Mouse (Mus musculus): ENCODE data around the gene Met. TPM values are rescaled to one million over a fixed set of nuclear protein-coding genes. Genes with fewer than 3 reads are reported as not detected.

The Met gene
- polyA plus RNA-seq, 1 experiment from 2014 or later: 13.5 TPM

- Histone ChIP-seq H3K27ac (no peak overlapping the region), H3K36me3 (no peaks in the 10 kb centered on the region), H3K27me3 (replicated peaks) (no peaks in the 10 kb centered on the region), H3K4me3 (replicated peaks) (no peak overlapping the region), H3K4me2 (replicated peaks) (no peak overlapping the region), H3K9me3 (no peaks in the 10 kb centered on the region), H3K9ac (no peak overlapping the region), H3K4me1 (replicated peaks) (0 out of 2 replicates have a peak, but pooled peaks cover 6% of the 10 kb centered on the region)
- no peak for ATAC-seq
- WGBS: 48% methylated on average over 2 of the region's 2 CpGs
These were observed 97.7 kb downstream of the Met start for GRCm38 (mm10) chr6:17561347-17561746.

DNA sequence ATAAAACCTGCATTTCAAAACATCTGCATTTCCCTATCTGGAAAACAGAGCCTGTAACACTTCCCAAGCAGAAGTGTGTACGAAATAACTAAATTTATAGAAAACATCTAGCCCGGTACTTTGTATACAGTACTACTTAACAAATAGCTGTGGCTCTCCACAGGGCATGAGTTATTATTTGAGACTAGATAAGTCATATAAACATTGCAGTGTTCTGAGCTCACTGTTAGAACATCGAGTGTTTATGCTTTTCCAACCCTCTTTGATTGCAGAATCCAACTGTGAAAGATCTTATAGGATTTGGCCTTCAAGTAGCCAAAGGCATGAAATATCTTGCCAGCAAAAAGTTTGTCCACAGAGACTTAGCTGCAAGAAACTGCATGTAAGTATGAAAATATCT is 98.3 kb downstream of the Met start:
- no peak overlapping the region for H3K4me3 ChIP-seq (replicated peaks)
- H3K9me3 ChIP-seq: no peaks in the 10 kb centered on the region
- H3K4me1 ChIP-seq (replicated peaks): 0 out of 2 replicates have a peak, but pooled peaks cover 6% of the 10 kb centered on the region
- H3K4me2 ChIP-seq (replicated peaks): no peak overlapping the region
- ATAC-seq: no peak
- H3K36me3 ChIP-seq: no peaks in the 10 kb centered on the region
- H3K9ac ChIP-seq: no peak overlapping the region
- H3K27ac ChIP-seq: no peak overlapping the region
- no peaks in the 10 kb centered on the region for H3K27me3 ChIP-seq (replicated peaks)
- WGBS: 42% methylated on average over 3 of the region's 3 CpGs

GRCm38 (mm10) chr6:17562472-17563088 is 99.0 kb downstream of the Met start:
- H3K27ac ChIP-seq: 0 out of 2 replicates have a peak overlapping the region, but pooled peaks have one; percentile 44
- 26% methylated on average over 10 of the region's 10 CpGs for WGBS
- no peak for ATAC-seq

DNA sequence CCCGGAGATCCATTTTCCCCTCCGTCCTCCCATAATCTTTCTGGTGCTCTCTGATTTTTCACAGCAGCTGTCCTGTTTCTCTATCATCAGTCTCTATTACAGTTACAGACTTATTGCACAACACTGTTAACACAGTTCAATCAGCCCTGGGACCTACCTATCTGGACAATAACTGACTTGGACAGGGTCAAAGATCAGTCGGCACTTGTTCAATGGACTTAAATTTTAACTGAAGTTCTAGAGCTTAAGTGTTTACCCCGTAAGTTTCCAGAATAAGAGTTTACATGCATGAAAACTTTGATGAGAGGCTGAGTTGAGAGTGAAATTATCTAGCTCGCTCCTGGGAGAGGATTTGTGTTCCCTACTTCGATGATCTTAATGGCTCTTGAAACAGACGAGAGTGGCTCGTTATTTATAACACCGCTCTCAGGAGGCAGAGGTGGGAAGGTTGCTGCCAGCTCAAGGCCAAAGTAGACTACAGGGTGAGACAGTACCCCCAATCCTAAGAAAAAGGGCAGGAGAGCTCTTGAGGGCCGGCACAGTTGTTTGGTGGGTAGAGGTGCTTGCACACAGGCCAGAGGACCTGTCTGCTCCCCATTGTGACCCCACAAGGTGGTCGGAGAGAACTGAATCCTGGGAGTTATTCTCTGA is 105.2 kb downstream of the Met start:
- H3K27ac ChIP-seq: peak overlapping the region; percentile 56; the same call in 1 of the 2 replicates
- H3K4me1 ChIP-seq (replicated peaks): 0 out of 2 replicates have a peak, but pooled peaks cover 2% of the 10 kb centered on the region
- no peaks in the 10 kb centered on the region for H3K36me3 ChIP-seq
- H3K27me3 ChIP-seq (replicated peaks): no peaks in the 10 kb centered on the region
- no peak overlapping the region for H3K9ac ChIP-seq
- ATAC-seq: peak; percentile 93
- H3K4me3 ChIP-seq (replicated peaks): no peak overlapping the region
- H3K4me2 ChIP-seq (replicated peaks): no peak overlapping the region
- 79% methylated on average over 11 of the region's 11 CpGs for WGBS
- no peaks in the 10 kb centered on the region for H3K9me3 ChIP-seq

More at GRCm38 (mm10) chr6:17562472-17563088, 99.0 kb downstream of the Met start:
- Histone ChIP-seq H3K27me3 (replicated peaks) (no peaks in the 10 kb centered on the region), H3K4me3 (replicated peaks) (no peak overlapping the region), H3K36me3 (no peaks in the 10 kb centered on the region), H3K4me1 (replicated peaks) (0 out of 2 replicates have a peak, but pooled peaks cover 6% of the 10 kb centered on the region), H3K9ac (no peak overlapping the region), H3K9me3 (no peaks in the 10 kb centered on the region), H3K4me2 (replicated peaks) (no peak overlapping the region)

DNA sequence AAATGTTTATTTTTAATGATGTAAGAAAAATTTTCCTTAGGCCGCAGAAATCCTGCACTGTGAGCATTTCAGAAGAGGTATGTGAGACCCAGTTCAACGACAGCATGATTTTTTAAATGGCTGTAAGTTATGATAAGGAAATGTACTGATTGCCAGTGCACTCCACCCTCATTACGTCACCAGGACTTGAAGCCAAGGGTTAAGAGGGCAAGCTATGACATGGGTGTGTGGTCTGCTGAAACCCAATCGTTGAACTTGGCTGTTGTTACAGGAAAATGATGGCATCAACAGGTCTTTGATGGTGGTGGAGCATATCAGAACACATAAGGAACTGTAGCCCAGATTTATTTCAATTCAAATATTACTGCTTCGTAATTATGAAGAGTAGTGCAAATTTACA is 109.6 kb downstream of the Met start:
- Histone ChIP-seq H3K27ac (no peak overlapping the region), H3K4me3 (replicated peaks) (no peak overlapping the region), H3K36me3 (no peaks in the 10 kb centered on the region), H3K27me3 (replicated peaks) (no peaks in the 10 kb centered on the region), H3K4me1 (replicated peaks) (0 out of 2 replicates have a peak, but pooled peaks cover 2% of the 10 kb centered on the region), H3K9me3 (no peaks in the 10 kb centered on the region), H3K9ac (no peak overlapping the region), H3K4me2 (replicated peaks) (no peak overlapping the region)
- WGBS: 57% methylated on average over 5 of the region's 5 CpGs
- ATAC-seq: peak; percentile 54

GRCm38 (mm10) chr6:17573732-17574131 is 110.1 kb downstream of the Met start:
- no peak for ATAC-seq
- Histone ChIP-seq H3K36me3 (no peaks in the 10 kb centered on the region), H3K4me2 (replicated peaks) (no peak overlapping the region), H3K9ac (no peak overlapping the region), H3K27me3 (replicated peaks) (no peaks in the 10 kb centered on the region), H3K9me3 (no peaks in the 10 kb centered on the region), H3K27ac (no peak overlapping the region), H3K4me1 (replicated peaks) (no peaks in the 10 kb centered on the region), H3K4me3 (replicated peaks) (no peak overlapping the region)
- WGBS: 83% methylated on average over 2 of the region's 2 CpGs

DNA sequence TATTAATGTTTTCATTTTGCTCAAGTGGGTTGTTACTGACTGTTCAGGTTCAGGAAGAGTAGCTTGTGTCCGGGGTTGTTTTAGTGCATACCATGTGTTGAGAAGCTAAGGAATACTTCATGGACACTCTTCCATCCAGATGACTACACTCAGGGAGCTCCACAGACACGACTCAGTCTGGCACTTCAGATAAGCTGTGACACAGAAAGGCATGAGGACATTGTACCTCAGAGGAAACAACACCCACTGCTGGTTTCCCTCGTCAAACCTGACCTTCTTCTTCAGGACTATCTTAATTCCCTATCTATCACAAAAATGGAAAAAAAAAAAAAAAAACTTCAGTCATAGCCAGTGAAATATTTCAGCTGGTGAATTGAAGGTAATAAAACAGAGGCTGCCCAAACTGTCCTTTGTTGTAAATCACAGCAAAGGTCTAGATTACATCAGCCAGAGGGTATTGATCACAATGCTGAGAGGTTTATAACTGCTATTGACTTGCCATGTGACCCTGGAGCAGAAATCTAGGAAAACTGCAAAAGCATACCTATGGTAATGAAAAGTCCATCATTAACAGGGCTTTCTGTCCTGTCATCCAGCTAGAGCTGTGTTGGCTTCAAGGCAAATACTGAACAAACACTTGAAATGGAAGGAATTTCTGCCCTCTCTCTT is 114.6 kb downstream of the Met start:
- peak; percentile 93 for ATAC-seq
- Histone ChIP-seq H3K9ac (no peak overlapping the region), H3K27ac (no peak overlapping the region), H3K27me3 (replicated peaks) (no peaks in the 10 kb centered on the region), H3K4me2 (replicated peaks) (no peak overlapping the region), H3K36me3 (no peaks in the 10 kb centered on the region), H3K9me3 (no peaks in the 10 kb centered on the region), H3K4me3 (replicated peaks) (no peak overlapping the region), H3K4me1 (replicated peaks) (no peaks in the 10 kb centered on the region)
- WGBS: 39% methylated on average over 3 of the region's 3 CpGs

- ATAC-seq: no peak
- no peaks in the 10 kb centered on the region for H3K4me1 ChIP-seq (replicated peaks)
- WGBS: 89% methylated on average over 3 of the region's 3 CpGs
- H3K4me3 ChIP-seq (replicated peaks): no peak overlapping the region
- H3K27me3 ChIP-seq (replicated peaks): no peaks in the 10 kb centered on the region
- H3K9me3 ChIP-seq: no peaks in the 10 kb centered on the region
- no peak overlapping the region for H3K9ac ChIP-seq
- no peak overlapping the region for H3K27ac ChIP-seq
- no peaks in the 10 kb centered on the region for H3K36me3 ChIP-seq
- H3K4me2 ChIP-seq (replicated peaks): no peak overlapping the region
These were observed 116.7 kb downstream of the Met start for GRCm38 (mm10) chr6:17580349-17580748.

DNA sequence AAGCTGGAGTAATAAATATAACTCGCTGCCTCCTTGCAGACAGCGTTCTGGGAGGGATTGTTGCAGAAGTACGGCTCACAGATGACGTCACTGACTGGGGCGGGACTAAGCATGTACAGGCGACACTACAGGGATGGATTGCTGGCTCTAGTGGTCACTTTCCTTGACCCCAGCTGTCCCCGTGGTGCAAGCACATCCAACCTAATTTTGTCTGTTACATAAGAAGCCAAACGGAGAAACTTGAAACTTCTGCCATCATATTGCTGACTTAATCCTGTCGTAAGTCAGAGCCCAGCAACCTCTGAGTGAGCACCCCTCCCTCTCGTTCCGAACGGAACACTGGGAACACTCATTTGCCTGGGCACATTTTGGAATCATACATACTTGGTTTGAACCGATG is 120.4 kb downstream of the Met start:
- H3K36me3 ChIP-seq: no peaks in the 10 kb centered on the region
- WGBS: 14% methylated on average over 13 of the region's 13 CpGs
- no peak overlapping the region for H3K27ac ChIP-seq
- H3K27me3 ChIP-seq (replicated peaks): no peaks in the 10 kb centered on the region
- H3K4me1 ChIP-seq (replicated peaks): no peaks in the 10 kb centered on the region
- peak; percentile 80 for ATAC-seq
- H3K9ac ChIP-seq: no peak overlapping the region; the same call in 1 of the 2 replicates
- H3K9me3 ChIP-seq: no peaks in the 10 kb centered on the region
- H3K4me3 ChIP-seq (replicated peaks): peak overlapping the region; percentile 31
- H3K4me2 ChIP-seq (replicated peaks): peak overlapping the region; percentile 65

- Histone ChIP-seq H3K9me3 (0 out of 2 replicates have a peak, but pooled peaks cover 4% of the 10 kb centered on the region), H3K4me1 (replicated peaks) (0 out of 2 replicates have a peak, but pooled peaks cover 3% of the 10 kb centered on the region), H3K4me3 (replicated peaks) (no peak overlapping the region), H3K27ac (no peak overlapping the region), H3K9ac (no peak overlapping the region), H3K36me3 (no peaks in the 10 kb centered on the region), H3K4me2 (replicated peaks) (peak overlapping the region; percentile 47), H3K27me3 (replicated peaks) (no peaks in the 10 kb centered on the region)
- peak; percentile 89 for ATAC-seq
- 20% methylated on average over 16 of the region's 16 CpGs for WGBS
These were observed 125.7 kb downstream of the Met start for GRCm38 (mm10) chr6:17589049-17589952.

GRCm38 (mm10) chr6:17589953-17590627 is 126.5 kb downstream of the Met start:
- H3K4me2 ChIP-seq (replicated peaks): no peak overlapping the region
- no peaks in the 10 kb centered on the region for H3K27me3 ChIP-seq (replicated peaks)
- H3K4me1 ChIP-seq (replicated peaks): 0 out of 2 replicates have a peak, but pooled peaks cover 3% of the 10 kb centered on the region
- 32% methylated on average over 8 of the region's 8 CpGs for WGBS
- 0 out of 2 replicates have a peak, but pooled peaks cover 4% of the 10 kb centered on the region for H3K9me3 ChIP-seq
- H3K27ac ChIP-seq: no peak overlapping the region
- H3K9ac ChIP-seq: no peak overlapping the region
- no peak overlapping the region for H3K4me3 ChIP-seq (replicated peaks)
- no peaks in the 10 kb centered on the region for H3K36me3 ChIP-seq
- ATAC-seq: peak; percentile 77
